Mouse (Mus musculus): ENCODE measurements around the gene Tmco5.

The Tmco5 gene

GRCm38 (mm10) chr2:116922580-116923500, 44.3 kb downstream of the Tmco5 start:
- intact Hi-C loops (cut with DNase I), result no loop called here

- intact Hi-C loops (cut with DNase I), result no loop called here
These were observed 45.2 kb downstream of the Tmco5 start for GRCm38 (mm10) chr2:116923684-116924083.

DNA sequence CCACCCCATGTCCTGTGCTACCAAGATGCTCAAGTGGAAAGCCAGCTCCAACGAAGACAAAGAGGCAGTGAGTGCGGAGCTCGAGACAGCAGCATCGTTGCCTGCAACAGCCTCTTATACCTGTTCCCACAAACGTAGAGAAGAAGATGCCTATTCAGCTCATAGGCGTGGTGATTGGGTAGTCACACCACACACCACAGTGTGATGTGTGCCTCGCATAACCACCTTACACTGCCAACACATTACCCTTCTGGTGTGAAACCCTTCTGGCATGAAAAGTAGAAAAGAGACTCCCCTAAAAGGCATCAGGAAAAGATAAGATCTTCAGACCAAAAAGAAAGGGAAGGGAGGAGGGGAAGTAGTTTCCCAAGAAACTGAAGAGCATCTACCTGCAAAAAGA, 45.8 kb downstream of the Tmco5 start:
- intact Hi-C loops (cut with DNase I), result no loop called here

DNA sequence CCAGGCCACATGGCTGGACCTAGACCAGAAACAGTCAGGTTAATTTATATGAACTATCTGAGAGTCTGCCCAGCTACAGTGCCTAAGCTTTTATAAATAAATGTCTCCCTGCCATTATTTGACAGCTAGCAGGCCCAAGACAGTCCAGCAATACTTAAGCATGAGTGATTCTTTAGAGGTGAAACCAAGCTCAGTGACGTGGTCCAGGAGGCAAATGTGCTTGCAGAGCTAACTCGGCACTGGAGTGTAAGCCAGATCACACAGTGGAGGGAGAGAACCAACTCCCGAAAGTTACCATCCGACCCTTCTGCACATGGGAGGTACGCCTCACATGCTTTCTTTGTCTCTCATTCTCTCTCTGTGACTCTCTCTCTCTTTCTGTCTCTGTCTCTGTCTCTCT, 46.7 kb downstream of the Tmco5 start:
- intact Hi-C loops (cut with DNase I), result no loop called here

DNA sequence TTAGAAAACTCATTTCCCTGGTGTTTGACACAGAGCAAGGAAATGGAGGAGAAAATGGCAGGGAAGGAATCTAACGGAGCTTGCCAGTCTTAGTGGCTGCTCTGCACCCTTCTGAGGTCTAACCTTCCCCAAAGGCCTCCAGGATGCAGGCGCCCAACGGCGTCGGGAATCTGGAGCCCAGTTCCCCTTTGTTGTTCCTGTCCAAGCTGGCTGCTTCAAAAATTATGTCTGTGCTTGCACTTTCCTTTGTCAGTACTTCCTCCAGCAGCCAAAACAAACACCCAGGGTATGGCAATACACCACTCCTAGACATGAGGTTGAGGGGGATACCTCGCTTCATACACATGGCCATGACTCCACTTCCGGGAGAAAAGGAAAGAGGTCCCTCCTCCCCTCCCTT, 53.7 kb downstream of the Tmco5 start:
- intact Hi-C loops (cut with DNase I), result loop anchor here (10.0 kb wide), 1 partner anchor 83 kb away; no protein-coding TSS in a partner anchor

DNA sequence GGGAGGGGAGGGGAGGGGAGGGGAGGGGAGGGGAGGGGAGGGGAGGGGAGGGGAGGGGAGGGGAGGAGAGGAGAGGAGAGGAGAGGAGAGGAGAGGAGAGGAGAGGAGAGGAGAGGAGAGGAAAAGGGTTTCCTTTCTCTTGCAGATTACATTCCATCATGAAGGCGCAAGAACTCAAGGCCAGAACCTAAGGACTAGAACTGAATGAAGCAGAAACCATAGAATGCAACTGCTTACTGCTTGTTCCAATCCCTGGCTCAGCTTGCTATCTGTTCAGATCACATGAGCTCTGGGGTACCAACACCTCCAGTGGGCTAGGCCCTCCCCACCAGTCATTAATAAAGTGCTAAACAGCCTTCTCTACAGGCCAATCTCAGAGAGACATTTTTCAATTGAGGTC, 55.7 kb downstream of the Tmco5 start:
- intact Hi-C loops (cut with DNase I), result loop anchor here (10.0 kb wide), 1 partner anchor 81 kb away; no protein-coding TSS in a partner anchor

- intact Hi-C loops (cut with DNase I), result loop anchor here (10.0 kb wide), 1 partner anchor 80 kb away; no protein-coding TSS in a partner anchor
These were observed 56.3 kb downstream of the Tmco5 start for GRCm38 (mm10) chr2:116934776-116935175.

- intact Hi-C loops (cut with DNase I), result loop anchor here (10.0 kb wide), 1 partner anchor 78 kb away; no protein-coding TSS in a partner anchor
These were observed 57.9 kb downstream of the Tmco5 start for GRCm38 (mm10) chr2:116936371-116936770.

GRCm38 (mm10) chr2:116937166-116937565, 58.7 kb downstream of the Tmco5 start:
- intact Hi-C loops (cut with DNase I), result loop anchor here (10.0 kb wide), 1 partner anchor 78 kb away; no protein-coding TSS in a partner anchor

- intact Hi-C loops (cut with DNase I), result no loop called here
These were observed 63.3 kb downstream of the Tmco5 start for GRCm38 (mm10) chr2:116941816-116942215.
